Mouse (Mus musculus): ENCODE data around the gene Arid3a. TPM values are rescaled to one million over a fixed set of nuclear protein-coding genes. Genes with fewer than 3 reads are reported as not detected.
"Not testable (repeated sequence)": the region's sequence is repeated elsewhere in the genome, so short reads cannot be mapped to it uniquely, and the experiment has no call there.

Gene Arid3a
- total RNA-seq, 1 experiment = 16.3 TPM

GRCm38 (mm10) chr10:79958140-79958816 lies 31.4 kb downstream of the Arid3a start:
- H3K36me3 ChIP-seq (ENCODE audit: control insufficient read depth, insufficient read depth, low read length, poor library complexity, severe bottlenecking) = peaks cover 16% of the 10 kb centered on the region
- H3K4me1 ChIP-seq (ENCODE audit: control insufficient read depth in 2 of 2, insufficient read depth in 2 of 2, low read length in 2 of 2, poor library complexity in 1 of 2) = peaks cover 2 to 25% of the 10 kb centered on the region in 2 experiments; a peak in 2 of 4 replicates
- DNase-seq (ENCODE audit: low read depth, low spot score) = peak; percentile 78
- H3K9ac ChIP-seq (ENCODE audit: insufficient read depth, low read depth, low read length, poor library complexity, severe bottlenecking) = peak overlapping the region; percentile 51; the same call in 1 of the 2 replicates
- no peaks in the 10 kb centered on the region for H3K9me3 ChIP-seq (ENCODE audit: control insufficient read depth, insufficient read depth, low read depth, low read length)
- in situ Hi-C loops (cut with MboI; ENCODE audit: low sequenced_read_pairs in 2 of 2, unreplicated experiment in 2 of 2) = no loop called here
- no peak for TF ChIP-seq ZNF384 (IDR thresholded peaks at IDR 0.05; ENCODE audit: low read depth, low read length)
- TF ChIP-seq ZC3H11A (IDR thresholded peaks at IDR 0.05; ENCODE audit: borderline replicate concordance, low read depth, low read length) = peak; percentile 65
- H3K4me3 ChIP-seq (ENCODE audit: insufficient read depth in 1 of 2, low read depth in 1 of 2, low read length in 2 of 2, poor library complexity in 1 of 2, severe bottlenecking in 1 of 2) = 0 out of 4 replicates have a peak overlapping the region, but pooled peaks of 1 of the 2 experiments have one; percentile 1
- H3K27ac ChIP-seq (ENCODE audit: insufficient read depth, low read depth, low read length, poor library complexity, severe bottlenecking) = no peak overlapping the region

- Histone ChIP-seq H3K36me3 (ENCODE audit: control insufficient read depth, insufficient read depth, low read length, poor library complexity, severe bottlenecking) (peaks cover 25% of the 10 kb centered on the region), H3K4me1 (ENCODE audit: control insufficient read depth in 2 of 2, insufficient read depth in 2 of 2, low read length in 2 of 2, poor library complexity in 1 of 2) (peaks cover 2 to 25% of the 10 kb centered on the region in 2 experiments; a peak in 2 of 4 replicates)
- H3K4me3 ChIP-seq (ENCODE audit: insufficient read depth in 1 of 2, low read depth in 1 of 2, low read length in 2 of 2, poor library complexity in 1 of 2, severe bottlenecking in 1 of 2); DNase-seq (ENCODE audit: low read depth, low spot score); H3K9ac ChIP-seq (ENCODE audit: insufficient read depth, low read depth, low read length, poor library complexity, severe bottlenecking); in situ Hi-C loops (cut with MboI; ENCODE audit: low sequenced_read_pairs in 2 of 2, unreplicated experiment in 2 of 2); H3K27ac ChIP-seq (ENCODE audit: insufficient read depth, low read depth, low read length, poor library complexity, severe bottlenecking); H3K9me3 ChIP-seq (ENCODE audit: control insufficient read depth, insufficient read depth, low read depth, low read length): not testable (repeated sequence)
Observed at GRCm38 (mm10) chr10:79959412-79959811, 32.6 kb downstream of the Arid3a start.

- Histone ChIP-seq H3K9me3 (ENCODE audit: control insufficient read depth, insufficient read depth, low read depth, low read length) (no peaks in the 10 kb centered on the region), H3K36me3 (ENCODE audit: control insufficient read depth, insufficient read depth, low read length, poor library complexity, severe bottlenecking) (peaks cover 31% of the 10 kb centered on the region), H3K27ac (ENCODE audit: insufficient read depth, low read depth, low read length, poor library complexity, severe bottlenecking) (peak within 1 kb of the TSS; percentile 34; the same call in 1 of the 2 replicates), H3K4me3 (ENCODE audit: insufficient read depth in 1 of 2, low read depth in 1 of 2, low read length in 2 of 2, poor library complexity in 1 of 2, severe bottlenecking in 1 of 2) (peak within 1 kb of the TSS; percentile 86 to 94), H3K4me1 (ENCODE audit: control insufficient read depth in 2 of 2, insufficient read depth in 2 of 2, low read length in 2 of 2, poor library complexity in 1 of 2) (peaks cover 2 to 24% of the 10 kb centered on the region in 2 experiments; a peak in 2 of 4 replicates), H3K9ac (ENCODE audit: insufficient read depth, low read depth, low read length, poor library complexity, severe bottlenecking) (peak within 1 kb of the TSS; percentile 93)
- peak; percentile 100 for DNase-seq (ENCODE audit: low read depth, low spot score)
- TF ChIP-seq ZC3H11A (IDR thresholded peaks at IDR 0.05; ENCODE audit: borderline replicate concordance, low read depth, low read length) = peak; percentile 27; the same call in 1 of the 2 replicates
- no peak for TF ChIP-seq CHD2 (IDR thresholded peaks at IDR 0.05; ENCODE audit: low read depth, low read length)
- no peak for TF ChIP-seq ZNF384 (IDR thresholded peaks at IDR 0.05; ENCODE audit: low read depth, low read length)
- TF ChIP-seq HCFC1 (IDR thresholded peaks at IDR 0.05; ENCODE audit: borderline replicate concordance, insufficient read depth, low read length) = peak; percentile 85
- TF ChIP-seq MAFK (IDR thresholded peaks at IDR 0.05; ENCODE audit: insufficient read depth, low read depth, low read length) = no peak
- in situ Hi-C loops (cut with MboI; ENCODE audit: low sequenced_read_pairs in 2 of 2, unreplicated experiment in 2 of 2) = no loop called here
Observed at GRCm38 (mm10) chr10:79959847-79960601, 33.2 kb downstream of the Arid3a start, which contains the start of gene Wdr18. TSS of gene Wdr18 (plus strand) at chr10:79960152.

GRCm38 (mm10) chr10:79960671-79961294 lies 33.9 kb downstream of the Arid3a start:
- H3K9me3 ChIP-seq (ENCODE audit: control insufficient read depth, insufficient read depth, low read depth, low read length) = no peaks in the 10 kb centered on the region
- DNase-seq (ENCODE audit: low read depth, low spot score) = no peak
- no peak for TF ChIP-seq ZNF384 (IDR thresholded peaks at IDR 0.05; ENCODE audit: low read depth, low read length)
- TF ChIP-seq HCFC1 (IDR thresholded peaks at IDR 0.05; ENCODE audit: borderline replicate concordance, insufficient read depth, low read length) = no peak
- no peak for TF ChIP-seq MAFK (IDR thresholded peaks at IDR 0.05; ENCODE audit: insufficient read depth, low read depth, low read length)
- no peak for TF ChIP-seq ZC3H11A (IDR thresholded peaks at IDR 0.05; ENCODE audit: borderline replicate concordance, low read depth, low read length)
- no peak for TF ChIP-seq CHD2 (IDR thresholded peaks at IDR 0.05; ENCODE audit: low read depth, low read length)
- no peak overlapping the region for H3K27ac ChIP-seq (ENCODE audit: insufficient read depth, low read depth, low read length, poor library complexity, severe bottlenecking)
- in situ Hi-C loops (cut with MboI; ENCODE audit: low sequenced_read_pairs in 2 of 2, unreplicated experiment in 2 of 2) = no loop called here
- peak overlapping the region; percentile 86 to 94 for H3K4me3 ChIP-seq (ENCODE audit: insufficient read depth in 1 of 2, low read depth in 1 of 2, low read length in 2 of 2, poor library complexity in 1 of 2, severe bottlenecking in 1 of 2)
- peak overlapping the region; percentile 93 for H3K9ac ChIP-seq (ENCODE audit: insufficient read depth, low read depth, low read length, poor library complexity, severe bottlenecking)
- H3K4me1 ChIP-seq (ENCODE audit: control insufficient read depth in 2 of 2, insufficient read depth in 2 of 2, low read length in 2 of 2, poor library complexity in 1 of 2) = peaks cover 2 to 18% of the 10 kb centered on the region in 2 experiments; a peak in 2 of 4 replicates
- H3K36me3 ChIP-seq (ENCODE audit: control insufficient read depth, insufficient read depth, low read length, poor library complexity, severe bottlenecking) = peaks cover 38% of the 10 kb centered on the region
